Mouse (Mus musculus) neural tube, embryonic 12.5 days (tissue): ENCODE data around the gene Commd4. TPM values are rescaled to one million over a fixed set of nuclear protein-coding genes. Genes with fewer than 3 reads are reported as not detected.

Source experiments
- ATAC-seq: fragments of 200-750 bp; cut with Nextera tagmentation; 2 replicates; pipeline ENCODE4 v1.8.0; 2017; ENCODE audit warnings: low read depth, mild to moderate bottlenecking, moderate TSS enrichment, moderate library complexity; ENCODE audit not compliant: low FRiP score
- H3K27ac ChIP-seq: fragments of 300-500 bp; sonication (generic); 2 replicates; pipeline ENCODE4 v1.5.1; 2016
- H3K27me3 ChIP-seq: fragments of 300-500 bp; sonication (generic); replicated peaks from 2 replicates; pipeline ENCODE4 v1.6.1; 2016; ENCODE audit warnings: mild to moderate bottlenecking
- H3K36me3 ChIP-seq: fragments of 300-500 bp; sonication (generic); 2 replicates; pipeline ENCODE4 v1.6.1; 2016; ENCODE audit warnings: mild to moderate bottlenecking
- H3K4me1 ChIP-seq: fragments of 300-500 bp; sonication (generic); 2 replicates; pipeline ENCODE4 v1.6.1; 2016
- H3K4me2 ChIP-seq: fragments of 300-500 bp; sonication (generic); replicated peaks from 2 replicates; pipeline ENCODE4 v1.6.1; 2016; ENCODE audit warnings: mild to moderate bottlenecking
- H3K4me3 ChIP-seq: fragments of 300-500 bp; sonication (generic); 2 replicates; pipeline ENCODE4 v1.5.1; 2016
- H3K9ac ChIP-seq: fragments of 300-500 bp; sonication (generic); 2 replicates; pipeline ENCODE4 v1.6.1; 2016; ENCODE audit warnings: mild to moderate bottlenecking
- H3K9me3 ChIP-seq: fragments of 300-500 bp; sonication (generic); 2 replicates; pipeline ENCODE4 v1.6.1; 2016; ENCODE audit warnings: mild to moderate bottlenecking
- WGBS: fragments of 180-500 bp; shearing (Covaris S2); methylation state at CpG from one replicate; pipeline ENCODE4 v1.1.7; 2016; 5-methylcytosine and 5-hydroxymethylcytosine counted together
- polyA plus RNA-seq: library from polyadenylated mRNA; unstranded; fragments of >200 nt; fragmentation: Nextera tagmentation; extraction: Ambion mirVana; gene quantifications from 2 replicates; pipeline ENCODE4 v1.2.1, GENCODE M21; 2016

Gene Commd4
- polyA plus RNA-seq, 1 experiment from 2014 or later: 133 TPM

DNA sequence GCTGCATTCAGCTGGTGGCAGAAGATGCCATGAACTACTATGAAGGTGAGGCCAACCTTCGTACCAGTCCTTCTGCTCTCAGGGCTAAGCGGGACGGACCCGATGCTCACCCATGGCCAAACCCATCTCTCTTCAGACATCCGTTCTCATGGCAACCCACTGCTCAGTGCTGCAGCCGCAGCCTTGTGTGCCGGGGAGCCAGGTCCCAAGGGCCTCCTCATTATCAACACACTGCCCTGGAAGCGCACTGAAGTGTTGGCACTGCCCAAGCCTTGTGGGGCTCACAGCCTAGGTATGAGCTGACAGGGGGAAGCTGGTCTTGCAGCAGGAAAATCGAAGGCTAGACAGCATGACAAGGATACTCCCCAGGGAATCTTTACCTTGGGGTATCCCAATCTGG is 19.0 kb downstream of the Commd4 start:
- no peaks in the 10 kb centered on the region for H3K27me3 ChIP-seq
- H3K4me1 ChIP-seq: no peaks in the 10 kb centered on the region
- no peak for ATAC-seq
- H3K27ac ChIP-seq: no peak overlapping the region
- H3K9ac ChIP-seq: no peak overlapping the region
- H3K4me2 ChIP-seq: no peak overlapping the region
- H3K4me3 ChIP-seq: no peak overlapping the region
- H3K36me3 ChIP-seq: peaks cover 77% of the 10 kb centered on the region
- no peaks in the 10 kb centered on the region for H3K9me3 ChIP-seq
- 91% methylated on average over 9 of the region's 9 CpGs for WGBS

- H3K27me3 ChIP-seq: no peaks in the 10 kb centered on the region
- H3K4me2 ChIP-seq: no peak overlapping the region
- H3K36me3 ChIP-seq: peaks cover 77% of the 10 kb centered on the region
- no peak for ATAC-seq
- H3K27ac ChIP-seq: no peak overlapping the region
- 95% methylated on average over 6 of the region's 6 CpGs for WGBS
- no peak overlapping the region for H3K4me3 ChIP-seq
- no peaks in the 10 kb centered on the region for H3K9me3 ChIP-seq
- H3K9ac ChIP-seq: no peak overlapping the region
- H3K4me1 ChIP-seq: no peaks in the 10 kb centered on the region
Observed at GRCm38 (mm10) chr9:57138507-57138906, 19.6 kb downstream of the Commd4 start.

- no peaks in the 10 kb centered on the region for H3K9me3 ChIP-seq
- no peak overlapping the region for H3K27ac ChIP-seq
- H3K4me3 ChIP-seq: no peak overlapping the region
- H3K36me3 ChIP-seq: peaks cover 71% of the 10 kb centered on the region
- 89% methylated on average over 9 of the region's 9 CpGs for WGBS
- no peak overlapping the region for H3K4me2 ChIP-seq
- H3K4me1 ChIP-seq: no peaks in the 10 kb centered on the region
- no peak for ATAC-seq
- H3K9ac ChIP-seq: no peak overlapping the region
- H3K27me3 ChIP-seq: no peaks in the 10 kb centered on the region
Observed at GRCm38 (mm10) chr9:57137777-57138176, 20.4 kb downstream of the Commd4 start.

DNA sequence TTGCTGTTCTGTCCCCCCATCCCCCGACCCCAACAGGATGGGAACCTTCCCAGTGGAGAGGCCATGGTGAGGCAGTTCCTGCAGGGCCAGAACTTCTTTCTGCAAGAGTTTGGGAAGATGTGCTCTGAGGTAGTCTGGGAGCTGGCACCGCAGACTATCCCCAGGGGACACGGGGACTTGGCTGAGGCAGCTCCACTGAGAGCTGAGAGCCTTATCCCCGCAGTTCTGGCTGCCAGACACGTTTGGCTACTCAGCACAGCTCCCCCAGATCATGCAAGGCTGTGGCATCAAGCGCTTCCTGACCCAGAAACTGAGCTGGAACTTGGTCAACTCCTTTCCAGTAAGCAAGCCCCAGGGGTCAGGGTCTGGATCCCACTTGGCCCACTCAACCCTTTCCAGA is 20.9 kb downstream of the Commd4 start:
- peaks cover 69% of the 10 kb centered on the region for H3K36me3 ChIP-seq

DNA sequence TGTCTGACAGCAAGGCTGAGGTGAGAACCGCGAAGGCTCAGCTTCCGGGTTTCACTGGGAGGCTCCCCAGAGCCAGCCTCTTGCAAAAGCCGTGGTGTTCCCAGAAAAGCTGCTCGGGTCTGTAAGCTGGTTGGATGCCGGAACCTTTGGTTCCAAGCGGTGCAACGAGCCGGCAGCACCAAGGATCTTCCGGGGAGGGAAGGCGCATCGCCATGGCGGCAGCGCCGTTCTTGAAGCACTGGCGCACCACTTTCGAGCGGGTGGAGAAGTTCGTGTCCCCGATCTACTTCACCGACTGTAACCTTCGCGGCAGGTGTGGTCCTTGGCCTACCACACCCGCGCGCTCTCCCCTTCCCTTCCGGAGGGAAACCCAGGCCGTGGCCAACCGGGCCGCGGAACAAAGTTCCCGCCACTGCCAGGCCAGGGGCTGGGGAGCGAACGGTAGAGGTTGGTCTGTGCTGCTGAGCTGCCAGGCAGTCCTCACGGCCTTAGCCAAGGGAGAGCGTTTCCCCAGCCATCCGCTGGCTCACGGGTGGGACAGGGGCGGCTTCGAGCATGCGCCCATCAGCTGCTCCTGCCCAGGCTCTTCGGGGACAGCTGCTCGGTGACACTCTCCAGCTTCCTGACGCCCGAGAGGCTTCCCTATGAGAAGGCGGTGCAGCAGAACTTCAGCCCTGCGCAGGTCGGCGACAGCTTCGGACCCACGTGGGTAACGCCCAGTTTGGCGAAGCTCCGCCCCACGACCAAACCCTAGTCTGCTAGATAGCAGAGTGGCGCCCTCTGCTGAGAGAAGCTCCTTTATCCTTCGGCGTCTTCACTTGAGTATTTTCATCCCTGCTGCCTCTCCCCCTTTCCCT is 27.3 kb downstream of the Commd4 start, which contains the start of gene Man2c1:
Man2c1 (plus strand) TSS at position 114 of the 857 bp plus-strand sequence.
- peaks cover 33% of the 10 kb centered on the region for H3K36me3 ChIP-seq
- no peaks in the 10 kb centered on the region for H3K27me3 ChIP-seq
- H3K9ac ChIP-seq: peak within 1 kb of the TSS; percentile 72
- ATAC-seq: peak; percentile 95
- no peaks in the 10 kb centered on the region for H3K9me3 ChIP-seq
- peak within 1 kb of the TSS; percentile 75 for H3K27ac ChIP-seq
- WGBS: under 1% methylated on average over 58 of the region's 58 CpGs
- peak within 1 kb of the TSS; percentile 94 for H3K4me2 ChIP-seq
- peaks cover 8% of the 10 kb centered on the region for H3K4me1 ChIP-seq
- H3K4me3 ChIP-seq: peak within 1 kb of the TSS; percentile 74

More for the DNA sequence above, 20.9 kb downstream of the Commd4 start:
- no peaks in the 10 kb centered on the region for H3K9me3 ChIP-seq
- H3K4me1 ChIP-seq: no peaks in the 10 kb centered on the region
- H3K4me2 ChIP-seq: no peak overlapping the region
- no peak overlapping the region for H3K27ac ChIP-seq
- H3K9ac ChIP-seq: no peak overlapping the region
- ATAC-seq: no peak
- no peaks in the 10 kb centered on the region for H3K27me3 ChIP-seq
- no peak overlapping the region for H3K4me3 ChIP-seq
- WGBS: 89% methylated on average over 6 of the region's 6 CpGs

DNA sequence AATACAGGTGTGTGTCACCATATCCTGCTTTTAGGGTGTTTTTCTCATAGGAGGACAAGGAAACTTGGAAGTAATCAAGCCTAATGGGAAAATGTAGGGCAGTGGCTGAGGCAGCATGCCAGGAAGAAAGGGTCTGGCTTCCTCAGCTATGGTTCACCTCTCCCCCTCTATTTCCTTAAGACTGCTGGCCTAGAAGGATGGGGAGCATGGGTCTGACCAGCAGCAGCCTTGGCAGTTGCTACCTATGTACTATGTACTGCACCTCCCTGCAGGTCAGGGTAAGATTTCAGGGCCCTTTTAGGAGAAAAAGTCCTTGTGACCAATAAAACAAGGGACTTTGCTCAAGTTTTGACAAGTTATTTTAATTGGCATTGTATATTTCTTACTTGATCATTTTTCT is 28.5 kb downstream of the Commd4 start:
- Histone ChIP-seq H3K4me1 (peaks cover 8% of the 10 kb centered on the region), H3K27me3 (no peaks in the 10 kb centered on the region), H3K36me3 (peaks cover 39% of the 10 kb centered on the region), H3K9me3 (no peaks in the 10 kb centered on the region), H3K4me2 (peak overlapping the region; percentile 94), H3K27ac (no peak overlapping the region), H3K4me3 (no peak overlapping the region), H3K9ac (no peak overlapping the region)
- no peak for ATAC-seq

- H3K4me1 ChIP-seq: no peaks in the 10 kb centered on the region
- no peak for ATAC-seq
- H3K4me2 ChIP-seq: no peak overlapping the region
- no peak overlapping the region for H3K9ac ChIP-seq
- no peaks in the 10 kb centered on the region for H3K9me3 ChIP-seq
- H3K4me3 ChIP-seq: no peak overlapping the region
- no peaks in the 10 kb centered on the region for H3K27me3 ChIP-seq
- no peak overlapping the region for H3K27ac ChIP-seq
- WGBS: 93% methylated on average over 13 of the region's 13 CpGs
- H3K36me3 ChIP-seq: peaks cover 78% of the 10 kb centered on the region
Observed at GRCm38 (mm10) chr9:57117261-57117755, 40.8 kb downstream of the Commd4 start.

Other genes with a start within 250 kb of the Commd4 start
- gene Snx33, start 230.0 kb downstream of the Commd4 start, polyA plus RNA-seq: 5.6 and 6.5 TPM in 2 replicates
- 67.8 and 71.7 TPM in 2 replicates for gene Imp3, start 220.9 kb downstream of the Commd4 start, polyA plus RNA-seq
- 28.2 and 28.7 TPM in 2 replicates for gene Snupn, start 207.5 kb downstream of the Commd4 start, polyA plus RNA-seq
- 31.7 and 35.9 TPM in 2 replicates for gene Ptpn9, start 163.4 kb downstream of the Commd4 start, polyA plus RNA-seq
- 33.0 and 33.7 TPM in 2 replicates for gene Sin3a, start 86.3 kb downstream of the Commd4 start, polyA plus RNA-seq
- 64.4 and 64.6 TPM in 2 replicates for gene Man2c1, start 27.6 kb downstream of the Commd4 start, polyA plus RNA-seq
- 8.5 and 9.1 TPM in 2 replicates for gene Neil1, start 10.0 kb downstream of the Commd4 start, polyA plus RNA-seq
- 0.08 TPM in 1 of 2 replicates, not detected in the other for gene Trcg1, start 78.2 kb upstream of the Commd4 start, polyA plus RNA-seq
- gene 1700017B05Rik, start 104.3 kb upstream of the Commd4 start, polyA plus RNA-seq: 8.8 and 9.1 TPM in 2 replicates